Mouse (Mus musculus): ENCODE measurements around the gene Rwdd4a.

Gene Rwdd4a

GRCm38 (mm10) chr8:47533344-47534125 lies at the start of gene Rwdd4a, which contains the start of gene Trappc11:
TSS of gene Rwdd4a (plus strand) at chr8:47533664.
TSS of gene Trappc11 (minus strand) at chr8:47533470.
- peak; percentile 99 for DNase-seq

- DNase-seq, result no peak
These were observed 46.2 kb upstream of the Rwdd4a start for GRCm38 (mm10) chr8:47487231-47487630.

- DNase-seq, result no peak
These were observed 40.4 kb upstream of the Rwdd4a start for GRCm38 (mm10) chr8:47493106-47493505.

GRCm38 (mm10) chr8:47494602-47495153 lies 38.8 kb upstream of the Rwdd4a start:
- no peak for DNase-seq

- DNase-seq, result no peak
These were observed 38.0 kb upstream of the Rwdd4a start for GRCm38 (mm10) chr8:47495428-47495827.

- DNase-seq, result no peak
These were observed 31.5 kb upstream of the Rwdd4a start for GRCm38 (mm10) chr8:47501994-47502393.

GRCm38 (mm10) chr8:47502546-47502945 lies 30.9 kb upstream of the Rwdd4a start:
- DNase-seq, result no peak

GRCm38 (mm10) chr8:47505431-47505830 lies 28.0 kb upstream of the Rwdd4a start:
- DNase-seq, result no peak

GRCm38 (mm10) chr8:47510930-47511329 lies 22.5 kb upstream of the Rwdd4a start:
- no peak for DNase-seq

GRCm38 (mm10) chr8:47513601-47514000 lies 19.9 kb upstream of the Rwdd4a start:
- no peak for DNase-seq

GRCm38 (mm10) chr8:47528094-47528493 lies 5.4 kb upstream of the Rwdd4a start:
- DNase-seq, result no peak

GRCm38 (mm10) chr8:47538323-47538722 lies 4.9 kb downstream of the Rwdd4a start:
- no peak for DNase-seq

GRCm38 (mm10) chr8:47542746-47543145 lies 9.3 kb downstream of the Rwdd4a start:
- no peak for DNase-seq

GRCm38 (mm10) chr8:47544094-47544493 lies 10.6 kb downstream of the Rwdd4a start:
- no peak for DNase-seq

- DNase-seq, result no peak
These were observed 13.6 kb downstream of the Rwdd4a start for GRCm38 (mm10) chr8:47547102-47547501.

GRCm38 (mm10) chr8:47553613-47554012 lies 20.1 kb downstream of the Rwdd4a start:
- peak; percentile 22 for DNase-seq

GRCm38 (mm10) chr8:47556446-47556845 lies 23.0 kb downstream of the Rwdd4a start:
- DNase-seq, result no peak

GRCm38 (mm10) chr8:47558274-47558673 lies 24.8 kb downstream of the Rwdd4a start:
- peak; percentile 11 for DNase-seq

- DNase-seq, result no peak
These were observed 27.3 kb downstream of the Rwdd4a start for GRCm38 (mm10) chr8:47560801-47561200.

- no peak for DNase-seq
These were observed 33.1 kb downstream of the Rwdd4a start for GRCm38 (mm10) chr8:47566551-47566950.

GRCm38 (mm10) chr8:47568098-47568497 lies 34.6 kb downstream of the Rwdd4a start:
- no peak for DNase-seq

- no peak for DNase-seq
These were observed 36.7 kb downstream of the Rwdd4a start for GRCm38 (mm10) chr8:47570161-47570560.

- DNase-seq, result no peak
These were observed 40.0 kb downstream of the Rwdd4a start for GRCm38 (mm10) chr8:47573482-47573881.

GRCm38 (mm10) chr8:47581454-47581853 lies 48.0 kb downstream of the Rwdd4a start:
- DNase-seq, result no peak

GRCm38 (mm10) chr8:47588616-47589015 lies 55.2 kb downstream of the Rwdd4a start:
- DNase-seq, result no peak

All from retina, postnatal 1 day (tissue).